Mouse (Mus musculus): ENCODE measurements at regions not wholly inside any gene's neighbourhood (a gene's known extent, or its start where the extent isn't known, plus 50 kb on each side); places are given as distances from the start of the nearest gene placed in this dataset.
A peak's percentile ranks its signal among the peaks of the same experiment; 100 is the strongest.

- no peak for TF ChIP-seq CTCF (IDR thresholded peaks at IDR 0.05)
- no peak for DNase-seq
- no peak overlapping the region for H3K4me3 ChIP-seq
- no peak overlapping the region for H3K27ac ChIP-seq
- intact Hi-C loops (cut with DNase I) = no loop called here
Observed at GRCm38 (mm10) chr1:179906115-179906514, 54.2 kb upstream of the Cdc42bpa start.

- intact Hi-C loops (cut with DNase I) = no loop called here
- no peak for TF ChIP-seq CTCF (IDR thresholded peaks at IDR 0.05)
- H3K4me3 ChIP-seq = no peak overlapping the region
Observed at GRCm38 (mm10) chr1:179892711-179893110, 67.6 kb upstream of the Cdc42bpa start.

GRCm38 (mm10) chr1:179887921-179888320 is 72.4 kb upstream of the Cdc42bpa start:
- intact Hi-C loops (cut with DNase I) = no loop called here
- no peak overlapping the region for H3K4me3 ChIP-seq
- TF ChIP-seq CTCF (IDR thresholded peaks at IDR 0.05) = no peak
- no peak for DNase-seq
- H3K27ac ChIP-seq = no peak overlapping the region

More at GRCm38 (mm10) chr1:179892711-179893110, 67.6 kb upstream of the Cdc42bpa start:
- peak overlapping the region; percentile 70 for H3K27ac ChIP-seq
- no peak for DNase-seq

GRCm38 (mm10) chr1:179881222-179881621 is 77.7 kb upstream of the Ahctf1 start:
- DNase-seq = no peak
- intact Hi-C loops (cut with DNase I) = no loop called here
- Histone ChIP-seq H3K4me3 (no peak overlapping the region), H3K27ac (no peak overlapping the region)
- TF ChIP-seq CTCF (IDR thresholded peaks at IDR 0.05) = no peak

- intact Hi-C loops (cut with DNase I) = no loop called here
- TF ChIP-seq CTCF (IDR thresholded peaks at IDR 0.05) = no peak
- peak overlapping the region; percentile 50 for H3K4me3 ChIP-seq
- peak overlapping the region; percentile 77 for H3K27ac ChIP-seq
- no peak for DNase-seq
Observed at GRCm38 (mm10) chr1:179877893-179878292, 74.4 kb upstream of the Ahctf1 start.

- no peak for TF ChIP-seq CTCF (IDR thresholded peaks at IDR 0.05)
- no peak for DNase-seq
- H3K4me3 ChIP-seq = no peak overlapping the region
- H3K27ac ChIP-seq = peak overlapping the region; percentile 24
- intact Hi-C loops (cut with DNase I) = no loop called here
Observed at GRCm38 (mm10) chr1:179873772-179874555, 70.5 kb upstream of the Ahctf1 start.

- no peak overlapping the region for H3K4me3 ChIP-seq
- H3K27ac ChIP-seq = no peak overlapping the region
- intact Hi-C loops (cut with DNase I) = no loop called here
- TF ChIP-seq CTCF (IDR thresholded peaks at IDR 0.05) = no peak
- no peak for DNase-seq
Observed at GRCm38 (mm10) chr1:179871961-179872360, 68.5 kb upstream of the Ahctf1 start.

GRCm38 (mm10) chr1:179868656-179869055 is 65.2 kb upstream of the Ahctf1 start:
- TF ChIP-seq CTCF (IDR thresholded peaks at IDR 0.05) = no peak
- no peak overlapping the region for H3K4me3 ChIP-seq
- H3K27ac ChIP-seq = no peak overlapping the region
- intact Hi-C loops (cut with DNase I) = no loop called here
- no peak for DNase-seq

- H3K27ac ChIP-seq = peak overlapping the region; percentile 86
- DNase-seq = peak; percentile 32
- TF ChIP-seq CTCF (IDR thresholded peaks at IDR 0.05) = no peak
- no peak overlapping the region for H3K4me3 ChIP-seq
- intact Hi-C loops (cut with DNase I) = no loop called here
Observed at GRCm38 (mm10) chr1:179867493-179867892, 64.0 kb upstream of the Ahctf1 start.

GRCm38 (mm10) chr1:179866056-179866772 is 62.7 kb upstream of the Ahctf1 start:
- Histone ChIP-seq H3K27ac (peak overlapping the region; percentile 86), H3K4me3 (peak overlapping the region; percentile 45)
- DNase-seq = peak; percentile 34
- intact Hi-C loops (cut with DNase I) = no loop called here
- TF ChIP-seq CTCF (IDR thresholded peaks at IDR 0.05) = no peak

GRCm38 (mm10) chr1:179865561-179865960 is 62.1 kb upstream of the Ahctf1 start:
- peak overlapping the region; percentile 86 for H3K27ac ChIP-seq
- DNase-seq = peak; percentile 29
- intact Hi-C loops (cut with DNase I) = no loop called here
- H3K4me3 ChIP-seq = peak overlapping the region; percentile 45
- TF ChIP-seq CTCF (IDR thresholded peaks at IDR 0.05) = no peak

GRCm38 (mm10) chr1:179864537-179865226 is 61.2 kb upstream of the Ahctf1 start:
- no peak for DNase-seq
- no peak for TF ChIP-seq CTCF (IDR thresholded peaks at IDR 0.05)
- Histone ChIP-seq H3K4me3 (no peak overlapping the region), H3K27ac (peak overlapping the region; percentile 86)
- intact Hi-C loops (cut with DNase I) = no loop called here

GRCm38 (mm10) chr1:179863420-179863819 is 59.9 kb upstream of the Ahctf1 start:
- H3K4me3 ChIP-seq = no peak overlapping the region
- peak; percentile 26 for DNase-seq
- intact Hi-C loops (cut with DNase I) = no loop called here
- TF ChIP-seq CTCF (IDR thresholded peaks at IDR 0.05) = no peak
- peak overlapping the region; percentile 71; the same call in 1 of the 2 replicates for H3K27ac ChIP-seq
